Mouse (Mus musculus): Measurements from ENCODE around the gene Znhit1. TPM values are rescaled to one million over a fixed set of nuclear protein-coding genes. Genes with fewer than 3 reads are reported as not detected.
"Not testable (repeated sequence)": the region's sequence is repeated elsewhere in the genome, so short reads cannot be mapped to it uniquely, and the experiment has no call there.

Znhit1 gene
- polyA plus RNA-seq, 1 experiment from 2014 or later, result 106 TPM

DNA sequence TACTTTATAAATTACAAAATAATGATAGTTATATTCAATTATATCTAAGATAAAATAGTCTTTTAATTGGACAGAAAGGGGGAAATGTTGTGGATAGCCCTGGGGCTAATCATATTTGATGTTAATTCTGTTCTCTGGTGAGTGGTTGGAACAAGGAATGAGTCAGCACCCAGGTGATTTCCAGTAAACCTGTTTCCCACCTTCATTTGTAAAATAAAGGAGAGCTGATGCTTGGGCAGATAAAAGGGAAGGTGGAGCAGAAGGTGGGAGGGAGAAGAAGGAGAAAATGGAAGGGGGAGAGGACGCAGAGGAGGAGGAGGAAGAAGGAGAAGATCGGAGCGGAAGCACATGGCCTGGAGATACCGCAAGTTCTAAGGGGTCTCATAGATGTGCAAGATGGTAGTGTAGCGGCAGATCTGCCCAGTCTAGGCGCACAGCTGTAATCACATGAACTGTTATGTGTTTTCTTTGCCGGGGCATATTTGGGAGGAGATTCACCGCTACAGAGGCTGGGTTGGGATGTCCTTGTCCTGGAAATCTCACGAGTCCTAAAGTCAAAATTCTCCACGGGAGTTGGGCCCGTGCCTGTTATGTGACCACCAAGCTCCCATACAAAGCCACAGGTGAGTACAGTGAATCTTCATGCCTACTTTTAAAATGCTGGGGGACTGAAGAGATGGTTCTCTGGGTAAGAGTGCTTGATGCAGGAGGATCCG is 46.8 kb downstream of the Znhit1 start:
- no peaks in the 10 kb centered on the region for H3K9me3 ChIP-seq (ENCODE audit: control insufficient read depth, low read length)
- no peaks in the 10 kb centered on the region for H3K4me1 ChIP-seq (ENCODE audit: control insufficient read depth, insufficient read depth, low read length)
- ATAC-seq (ENCODE audit: insufficient read depth, low FRiP score, low TSS enrichment) (no peak), DNase-seq (ENCODE audit: low spot score) (no peak)
- no peaks in the 10 kb centered on the region for H3K36me3 ChIP-seq (ENCODE audit: control insufficient read depth, insufficient read depth, low read length)
- no peaks in the 10 kb centered on the region for H3K27me3 ChIP-seq (ENCODE audit: control insufficient read depth, insufficient read depth, low read length)
- no peak overlapping the region for H3K4me3 ChIP-seq (ENCODE audit: low read depth, low read length)
- no peak overlapping the region for H3K27ac ChIP-seq (ENCODE audit: low read depth, low read length)
- H3K9ac ChIP-seq (ENCODE audit: low read length), result no peak overlapping the region
- H3K4me2 ChIP-seq (ENCODE audit: low read depth), result no peak overlapping the region
- 88% methylated on average over 12 of the region's 12 CpGs for WGBS

DNA sequence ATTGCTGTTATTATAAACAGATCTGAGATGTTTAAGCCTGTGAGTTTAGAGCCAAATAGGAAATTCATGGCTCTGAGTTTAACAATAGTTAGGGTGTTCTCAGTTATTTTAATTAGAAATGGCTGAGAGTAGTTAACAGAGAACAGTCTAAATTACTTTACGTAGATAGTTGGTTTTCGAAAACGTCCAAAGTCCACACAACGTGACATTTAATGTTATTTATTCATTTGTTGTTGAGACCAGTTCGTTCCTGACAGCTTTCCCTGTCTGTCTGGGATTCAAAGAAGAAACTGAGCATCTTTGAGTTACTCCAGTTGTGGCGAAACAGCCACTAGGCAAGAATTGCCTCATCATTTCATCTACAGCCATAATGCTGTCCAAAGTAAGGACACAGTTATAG is 47.8 kb downstream of the Znhit1 start:
- H3K36me3 ChIP-seq (ENCODE audit: control insufficient read depth, insufficient read depth, low read length); ATAC-seq (ENCODE audit: insufficient read depth, low FRiP score, low TSS enrichment); H3K4me3 ChIP-seq (ENCODE audit: low read depth, low read length); H3K4me2 ChIP-seq (ENCODE audit: low read depth); H3K27me3 ChIP-seq (ENCODE audit: control insufficient read depth, insufficient read depth, low read length); H3K9ac ChIP-seq (ENCODE audit: low read length); H3K9me3 ChIP-seq (ENCODE audit: control insufficient read depth, low read length); H3K4me1 ChIP-seq (ENCODE audit: control insufficient read depth, insufficient read depth, low read length); H3K27ac ChIP-seq (ENCODE audit: low read depth, low read length); DNase-seq (ENCODE audit: low spot score): not testable (repeated sequence)
- WGBS, result 85% methylated on average over 6 of the region's 6 CpGs

DNA sequence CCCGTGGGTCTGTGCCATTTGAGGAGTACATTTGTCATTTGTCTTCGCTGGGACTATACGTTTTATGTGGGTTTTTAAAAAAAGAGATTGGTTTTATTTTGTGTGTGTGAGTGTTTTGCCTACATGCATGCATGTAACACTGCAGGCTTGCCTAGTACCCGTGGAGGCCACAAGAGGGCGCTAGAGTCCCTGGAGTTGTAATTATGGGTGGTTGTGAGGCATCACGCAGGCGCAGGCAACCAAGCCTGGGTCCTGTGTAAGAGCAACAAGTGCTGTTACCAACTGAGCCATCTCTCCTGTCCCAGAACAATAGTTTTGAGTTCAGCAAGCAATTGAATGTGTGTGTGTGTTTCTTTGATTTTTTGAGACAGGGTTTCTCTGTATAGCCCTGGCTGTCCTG is 48.5 kb downstream of the Znhit1 start:
- no peaks in the 10 kb centered on the region for H3K36me3 ChIP-seq (ENCODE audit: control insufficient read depth, insufficient read depth, low read length)
- H3K27me3 ChIP-seq (ENCODE audit: control insufficient read depth, insufficient read depth, low read length), result no peaks in the 10 kb centered on the region
- no peak overlapping the region for H3K9ac ChIP-seq (ENCODE audit: low read length)
- ATAC-seq (ENCODE audit: insufficient read depth, low FRiP score, low TSS enrichment) (no peak), DNase-seq (ENCODE audit: low spot score) (no peak)
- H3K4me3 ChIP-seq (ENCODE audit: low read depth, low read length), result no peak overlapping the region
- 63% methylated on average over 7 of the region's 7 CpGs for WGBS
- no peaks in the 10 kb centered on the region for H3K4me1 ChIP-seq (ENCODE audit: control insufficient read depth, insufficient read depth, low read length)
- no peaks in the 10 kb centered on the region for H3K9me3 ChIP-seq (ENCODE audit: control insufficient read depth, low read length)
- no peak overlapping the region for H3K4me2 ChIP-seq (ENCODE audit: low read depth)
- no peak overlapping the region for H3K27ac ChIP-seq (ENCODE audit: low read depth, low read length)

DNA sequence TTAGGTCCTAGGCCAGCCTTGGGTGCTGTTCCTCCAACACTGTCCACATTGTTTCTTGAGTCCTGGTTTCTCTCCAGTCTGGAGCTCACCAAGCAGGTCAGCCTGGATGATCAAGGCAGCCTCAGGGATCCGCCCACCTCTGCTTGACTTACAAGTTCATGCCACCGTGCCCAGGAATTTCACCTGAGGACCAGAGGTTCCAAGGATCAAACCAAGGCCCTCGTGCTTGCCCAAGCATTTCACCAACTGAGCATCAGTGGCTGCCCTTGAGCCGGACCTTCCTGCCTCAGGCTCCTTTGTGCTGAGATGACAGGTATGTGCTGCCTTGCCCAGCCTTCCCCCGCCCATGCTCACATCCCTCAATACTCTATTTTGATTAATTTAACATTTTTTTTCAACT is 50.2 kb downstream of the Znhit1 start:
- Histone ChIP-seq H3K4me2 (ENCODE audit: low read depth) (no peak overlapping the region), H3K4me1 (ENCODE audit: control insufficient read depth, insufficient read depth, low read length) (no peaks in the 10 kb centered on the region), H3K27ac (ENCODE audit: low read depth, low read length) (no peak overlapping the region), H3K4me3 (ENCODE audit: low read depth, low read length) (no peak overlapping the region), H3K9me3 (ENCODE audit: control insufficient read depth, low read length) (no peaks in the 10 kb centered on the region), H3K36me3 (ENCODE audit: control insufficient read depth, insufficient read depth, low read length) (no peaks in the 10 kb centered on the region), H3K9ac (ENCODE audit: low read length) (no peak overlapping the region), H3K27me3 (ENCODE audit: control insufficient read depth, insufficient read depth, low read length) (no peaks in the 10 kb centered on the region)
- 88% methylated on average over 5 of the region's 5 CpGs for WGBS
- no peak for DNase-seq (ENCODE audit: low spot score)
- ATAC-seq (ENCODE audit: insufficient read depth, low FRiP score, low TSS enrichment), result no peak

- DNase-seq (ENCODE audit: low spot score) (no peak), ATAC-seq (ENCODE audit: insufficient read depth, low FRiP score, low TSS enrichment) (no peak)
- WGBS, result 84% methylated on average over 6 of the region's 6 CpGs
- Histone ChIP-seq H3K27me3 (ENCODE audit: control insufficient read depth, insufficient read depth, low read length) (no peaks in the 10 kb centered on the region), H3K4me3 (ENCODE audit: low read depth, low read length) (no peak overlapping the region), H3K27ac (ENCODE audit: low read depth, low read length) (no peak overlapping the region), H3K36me3 (ENCODE audit: control insufficient read depth, insufficient read depth, low read length) (no peaks in the 10 kb centered on the region), H3K9ac (ENCODE audit: low read length) (no peak overlapping the region), H3K9me3 (ENCODE audit: control insufficient read depth, low read length) (no peaks in the 10 kb centered on the region), H3K4me1 (ENCODE audit: control insufficient read depth, insufficient read depth, low read length) (no peaks in the 10 kb centered on the region), H3K4me2 (ENCODE audit: low read depth) (no peak overlapping the region)
These were observed 51.1 kb downstream of the Znhit1 start for GRCm38 (mm10) chr5:136936750-136937149.

DNA sequence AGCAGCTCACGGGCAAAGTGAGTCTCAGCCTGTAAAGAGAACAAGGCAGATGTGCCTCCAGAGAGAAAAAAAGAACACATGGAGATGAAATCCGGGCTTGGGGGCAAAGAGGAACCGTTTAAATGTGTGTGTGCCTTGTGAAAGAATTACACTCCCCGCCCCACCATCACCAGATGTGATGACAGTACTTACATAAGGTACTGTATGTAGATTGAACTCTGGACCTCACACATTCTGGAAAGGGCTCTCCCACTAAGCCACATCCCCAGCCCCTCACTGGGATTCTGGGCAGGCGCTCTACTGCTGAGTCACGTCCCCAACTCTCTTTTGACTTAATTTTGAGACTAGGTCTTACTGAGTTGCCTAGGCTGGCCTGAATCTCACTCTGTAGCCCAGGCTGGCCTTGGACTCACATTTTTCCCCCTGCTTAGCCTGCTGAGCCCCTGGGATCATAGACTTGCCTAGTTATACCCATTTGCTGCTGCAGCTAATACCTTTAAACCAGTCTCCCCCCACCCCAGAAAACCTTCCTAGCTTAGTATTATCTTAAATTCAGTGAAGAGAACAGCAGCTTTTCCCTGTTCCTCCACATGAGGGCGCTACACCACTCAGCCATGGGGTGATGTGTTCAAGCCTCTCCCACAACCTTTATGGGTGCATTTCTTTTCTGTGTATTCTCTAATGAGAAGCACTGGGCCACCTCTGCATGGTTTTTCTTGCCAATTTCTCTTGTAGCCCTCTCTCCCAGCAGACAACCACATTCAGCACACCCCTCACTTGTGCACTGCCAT is 51.7 kb downstream of the Znhit1 start:
- no peak for ATAC-seq (ENCODE audit: insufficient read depth, low FRiP score, low TSS enrichment)
- Histone ChIP-seq H3K9me3 (ENCODE audit: control insufficient read depth, low read length) (no peaks in the 10 kb centered on the region), H3K4me1 (ENCODE audit: control insufficient read depth, insufficient read depth, low read length) (no peaks in the 10 kb centered on the region), H3K4me2 (ENCODE audit: low read depth) (no peak overlapping the region), H3K9ac (ENCODE audit: low read length) (no peak overlapping the region), H3K4me3 (ENCODE audit: low read depth, low read length) (no peak overlapping the region), H3K36me3 (ENCODE audit: control insufficient read depth, insufficient read depth, low read length) (no peaks in the 10 kb centered on the region), H3K27me3 (ENCODE audit: control insufficient read depth, insufficient read depth, low read length) (no peaks in the 10 kb centered on the region), H3K27ac (ENCODE audit: low read depth, low read length) (no peak overlapping the region)
- WGBS, result 67% methylated on average over 7 of the region's 7 CpGs
- DNase-seq (ENCODE audit: low spot score), result no peak

DNA sequence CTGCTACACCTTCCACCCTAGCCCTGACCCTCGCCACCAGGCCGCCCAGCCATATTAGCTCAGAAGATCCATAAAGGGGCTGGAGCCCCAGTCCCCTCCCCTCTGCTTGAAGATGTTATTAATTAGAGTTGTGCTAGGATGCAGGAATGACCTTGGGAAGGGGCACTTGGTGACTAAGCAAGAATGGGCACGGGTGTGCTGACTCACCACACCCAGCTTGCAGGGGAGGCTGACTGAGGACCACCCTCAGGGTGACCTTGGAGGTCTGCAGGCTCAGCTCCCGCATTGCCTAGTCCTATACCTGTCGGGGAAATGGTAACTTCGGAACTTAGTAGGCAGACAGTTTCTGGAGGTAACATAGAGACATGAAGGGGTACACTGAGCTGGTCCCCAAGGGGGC is 53.9 kb downstream of the Znhit1 start:
- Histone ChIP-seq H3K27me3 (ENCODE audit: control insufficient read depth, insufficient read depth, low read length) (no peaks in the 10 kb centered on the region), H3K27ac (ENCODE audit: low read depth, low read length) (no peak overlapping the region), H3K9ac (ENCODE audit: low read length) (no peak overlapping the region), H3K4me2 (ENCODE audit: low read depth) (no peak overlapping the region), H3K4me3 (ENCODE audit: low read depth, low read length) (no peak overlapping the region), H3K36me3 (ENCODE audit: control insufficient read depth, insufficient read depth, low read length) (no peaks in the 10 kb centered on the region), H3K9me3 (ENCODE audit: control insufficient read depth, low read length) (no peaks in the 10 kb centered on the region), H3K4me1 (ENCODE audit: control insufficient read depth, insufficient read depth, low read length) (no peaks in the 10 kb centered on the region)
- no peak for DNase-seq (ENCODE audit: low spot score)
- 89% methylated on average over 6 of the region's 6 CpGs for WGBS
- no peak for ATAC-seq (ENCODE audit: insufficient read depth, low FRiP score, low TSS enrichment)

DNA sequence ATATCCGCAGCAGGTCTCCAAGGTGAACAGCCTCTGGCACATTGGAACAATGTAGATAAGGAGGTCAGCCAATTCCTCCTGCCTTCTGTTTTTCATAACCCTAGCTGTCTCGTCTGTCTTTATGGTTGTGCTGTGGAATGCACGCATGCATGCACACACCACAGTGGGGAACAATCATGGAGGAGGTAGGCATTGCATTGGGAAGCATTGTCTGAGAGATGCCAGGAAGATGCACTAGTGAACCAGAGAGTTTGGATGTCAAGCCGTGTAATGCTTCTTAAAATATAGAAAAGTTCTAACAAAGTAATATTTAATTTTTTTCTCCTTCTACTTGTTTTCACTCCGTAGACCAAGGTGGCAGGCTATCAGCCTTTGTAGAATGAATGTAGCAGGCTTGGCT is 54.9 kb downstream of the Znhit1 start:
- 87% methylated on average over 5 of the region's 5 CpGs for WGBS
- H3K9ac ChIP-seq (ENCODE audit: low read length), result no peak overlapping the region

More for the DNA sequence above, 54.9 kb downstream of the Znhit1 start:
- Histone ChIP-seq H3K4me1 (ENCODE audit: control insufficient read depth, insufficient read depth, low read length) (no peaks in the 10 kb centered on the region), H3K27me3 (ENCODE audit: control insufficient read depth, insufficient read depth, low read length) (no peaks in the 10 kb centered on the region), H3K9me3 (ENCODE audit: control insufficient read depth, low read length) (no peaks in the 10 kb centered on the region), H3K4me3 (ENCODE audit: low read depth, low read length) (no peak overlapping the region), H3K27ac (ENCODE audit: low read depth, low read length) (no peak overlapping the region), H3K36me3 (ENCODE audit: control insufficient read depth, insufficient read depth, low read length) (no peaks in the 10 kb centered on the region), H3K4me2 (ENCODE audit: low read depth) (no peak overlapping the region)
- ATAC-seq (ENCODE audit: insufficient read depth, low FRiP score, low TSS enrichment) (no peak), DNase-seq (ENCODE audit: low spot score) (no peak)
